Mouse (Mus musculus): Measurements from ENCODE around the gene Prim2. TPM values are rescaled to one million over a fixed set of nuclear protein-coding genes. Genes with fewer than 3 reads are reported as not detected.
A peak's percentile ranks its signal among the peaks of the same experiment; 100 is the strongest.
"Not testable (repeated sequence)": the region's sequence is repeated elsewhere in the genome, so short reads cannot be mapped to it uniquely, and the experiment has no call there.

The Prim2 gene
- polyA plus RNA-seq, 1 experiment from 2014 or later: 25.5 TPM

DNA sequence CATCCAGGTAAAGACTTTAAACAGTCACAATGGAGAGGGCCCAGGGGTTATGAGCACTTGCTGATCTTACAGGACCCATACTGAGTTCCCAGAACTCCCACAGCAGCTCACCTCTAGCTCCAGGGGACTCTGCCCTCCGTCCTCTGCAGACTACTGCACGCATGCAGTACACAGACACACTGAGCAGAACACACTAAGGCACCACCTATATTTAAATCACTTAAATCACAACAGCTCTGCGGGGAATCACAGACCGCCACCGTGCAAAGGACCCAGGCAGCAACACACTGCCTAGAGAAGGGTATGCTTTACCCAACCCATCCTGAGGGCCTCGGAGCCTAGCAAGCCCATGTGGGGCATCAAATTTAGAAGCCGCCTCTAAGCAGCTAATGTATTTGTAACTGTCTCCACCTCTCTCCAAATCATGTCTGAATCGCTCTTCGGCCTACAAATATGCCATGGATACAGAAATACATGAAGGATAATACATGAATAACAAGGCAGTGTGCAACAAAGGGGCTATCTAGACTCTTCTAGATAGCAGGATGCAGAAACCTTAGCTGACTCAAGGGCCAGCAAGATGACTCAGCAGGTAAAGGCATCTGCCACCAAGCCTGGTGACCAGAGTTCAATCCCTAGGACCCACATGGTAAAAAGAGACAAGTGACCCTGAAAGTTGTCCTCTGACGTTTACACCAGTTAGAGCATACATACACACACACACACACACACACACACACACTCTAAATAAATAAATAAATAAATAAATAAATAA, 33.0 kb downstream of the Prim2 start:
- Histone ChIP-seq H3K4me1 (ENCODE audit: control insufficient read depth, insufficient read depth, low read length) (no peaks in the 10 kb centered on the region), H3K9me3 (replicated peaks; ENCODE audit: control insufficient read depth, low read length) (0 out of 2 replicates have a peak, but pooled peaks cover 3% of the 10 kb centered on the region), H3K4me3 (ENCODE audit: low read depth, low read length) (no peak overlapping the region), H3K27me3 (ENCODE audit: control insufficient read depth, insufficient read depth, low read length) (no peaks in the 10 kb centered on the region), H3K27ac (ENCODE audit: low read depth, low read length) (no peak overlapping the region), H3K36me3 (ENCODE audit: control insufficient read depth, insufficient read depth, low read length) (peaks cover 5% of the 10 kb centered on the region; the same call in 1 of the 2 replicates), H3K4me2 (peak overlapping the region; percentile 35; the same call in 1 of the 2 replicates), H3K9ac (ENCODE audit: low read depth, low read length) (no peak overlapping the region)
- ATAC-seq (replicated peaks; ENCODE audit: insufficient number of reproducible peaks, low FRiP score, low TSS enrichment): no peak
- 86% methylated on average over 10 of the region's 10 CpGs for WGBS (ENCODE audit: insufficient replicate concordance)

DNA sequence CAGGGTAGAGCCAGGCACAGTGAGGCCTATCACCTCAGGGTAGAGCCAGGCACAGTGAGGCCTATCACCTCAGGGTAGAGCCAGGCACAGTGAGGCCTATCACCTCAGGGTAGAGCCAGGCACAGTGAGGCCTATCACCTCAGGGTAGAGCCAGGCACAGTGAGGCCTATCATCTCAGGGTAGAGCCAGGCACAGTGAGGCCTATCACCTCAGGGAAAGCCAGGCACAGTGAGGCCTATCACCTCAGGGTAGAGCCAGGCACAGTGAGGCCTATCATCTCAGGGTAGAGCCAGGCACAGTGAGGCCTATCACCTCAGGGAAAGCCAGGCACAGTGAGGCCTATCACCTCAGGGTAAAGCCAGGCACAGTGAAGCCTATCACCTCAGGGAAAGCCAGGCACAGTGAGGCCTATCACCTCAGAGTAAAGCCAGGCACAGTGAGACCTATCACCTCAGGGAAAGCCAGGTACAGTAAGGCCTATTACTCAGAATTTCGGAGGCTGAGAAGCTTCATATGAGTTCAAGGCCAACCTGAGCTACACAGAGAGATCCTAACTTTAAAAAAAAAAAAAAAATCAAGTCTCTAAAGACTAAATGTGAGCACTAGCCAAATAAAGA, 38.5 kb downstream of the Prim2 start:
- H3K36me3 ChIP-seq (ENCODE audit: control insufficient read depth, insufficient read depth, low read length); H3K4me3 ChIP-seq (ENCODE audit: low read depth, low read length); H3K9ac ChIP-seq (ENCODE audit: low read depth, low read length); H3K27me3 ChIP-seq (ENCODE audit: control insufficient read depth, insufficient read depth, low read length); H3K4me2 ChIP-seq; H3K4me1 ChIP-seq (ENCODE audit: control insufficient read depth, insufficient read depth, low read length); H3K9me3 ChIP-seq (replicated peaks; ENCODE audit: control insufficient read depth, low read length); H3K27ac ChIP-seq (ENCODE audit: low read depth, low read length); ATAC-seq (replicated peaks; ENCODE audit: insufficient number of reproducible peaks, low FRiP score, low TSS enrichment): not testable (repeated sequence)
- WGBS (ENCODE audit: insufficient replicate concordance): 85% methylated on average over 1 of the region's 1 CpGs

DNA sequence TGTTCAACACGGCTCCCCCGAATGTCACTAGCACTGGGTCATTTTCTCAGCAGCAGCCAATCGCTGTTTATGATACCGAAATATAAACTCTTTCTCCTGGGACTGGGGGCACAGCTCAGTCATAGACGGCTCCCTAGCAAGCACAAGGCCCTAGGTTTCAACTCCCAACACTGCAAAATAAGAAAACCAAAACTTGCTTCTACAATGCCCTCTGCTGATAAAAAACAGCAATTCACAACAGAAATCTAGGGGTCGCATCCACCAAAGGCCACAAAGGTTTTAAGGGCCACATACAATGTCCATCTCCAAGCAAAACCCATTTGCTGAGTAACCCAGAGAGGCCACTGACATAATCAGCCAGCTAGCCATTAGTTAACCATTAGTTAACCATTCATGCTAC, 41.8 kb downstream of the Prim2 start:
- Histone ChIP-seq H3K4me2 (no peak overlapping the region), H3K4me1 (ENCODE audit: control insufficient read depth, insufficient read depth, low read length) (no peaks in the 10 kb centered on the region), H3K9ac (ENCODE audit: low read depth, low read length) (no peak overlapping the region), H3K9me3 (replicated peaks; ENCODE audit: control insufficient read depth, low read length) (no peaks in the 10 kb centered on the region), H3K36me3 (ENCODE audit: control insufficient read depth, insufficient read depth, low read length) (no peaks in the 10 kb centered on the region; the same call in 1 of the 2 replicates), H3K4me3 (ENCODE audit: low read depth, low read length) (no peak overlapping the region), H3K27me3 (ENCODE audit: control insufficient read depth, insufficient read depth, low read length) (no peaks in the 10 kb centered on the region), H3K27ac (ENCODE audit: low read depth, low read length) (no peak overlapping the region)
- 82% methylated on average over 6 of the region's 6 CpGs for WGBS (ENCODE audit: insufficient replicate concordance)
- no peak for ATAC-seq (replicated peaks; ENCODE audit: insufficient number of reproducible peaks, low FRiP score, low TSS enrichment)

DNA sequence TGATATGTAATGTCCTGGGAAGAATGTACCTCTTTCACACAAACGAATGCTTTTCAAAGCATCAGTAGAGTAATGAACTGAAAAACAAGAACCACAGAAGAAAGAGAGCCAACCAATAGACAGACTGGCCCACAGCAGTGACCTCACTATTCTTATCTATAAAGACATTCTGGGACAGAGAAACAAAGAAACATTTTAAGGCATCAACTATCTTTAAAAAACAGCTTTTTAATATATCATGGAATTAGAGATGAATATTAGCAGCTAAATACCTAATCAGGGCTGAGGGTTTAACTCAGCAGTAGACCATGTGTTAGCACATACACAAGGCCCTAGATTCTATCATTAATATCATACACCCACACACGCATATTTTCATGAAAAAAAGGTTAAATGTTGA, 42.5 kb downstream of the Prim2 start:
- H3K36me3 ChIP-seq (ENCODE audit: control insufficient read depth, insufficient read depth, low read length): peaks cover under 1% of the 10 kb centered on the region
- 87% methylated on average over 2 of the region's 2 CpGs for WGBS (ENCODE audit: insufficient replicate concordance)

DNA sequence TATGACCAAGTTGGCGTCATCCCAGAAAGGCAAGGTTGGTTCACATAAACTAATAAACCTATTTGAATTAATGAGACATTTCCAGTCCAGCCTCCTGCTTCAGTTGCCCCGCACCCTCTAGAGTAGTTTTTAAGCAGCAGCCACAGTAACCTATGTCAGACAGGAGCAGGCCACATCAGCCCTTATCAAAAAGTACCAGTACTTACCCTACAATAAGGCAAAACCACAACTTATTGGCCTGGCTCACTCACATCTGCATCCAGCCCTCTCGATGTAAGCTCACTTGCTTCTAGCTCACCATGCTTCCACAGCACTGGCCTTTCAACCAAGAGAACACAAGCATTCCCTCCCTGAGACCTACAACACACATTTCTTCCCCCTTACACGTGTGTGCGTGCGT, 44.7 kb downstream of the Prim2 start:
- no peak for ATAC-seq (replicated peaks; ENCODE audit: insufficient number of reproducible peaks, low FRiP score, low TSS enrichment)
- WGBS (ENCODE audit: insufficient replicate concordance): 85% methylated on average over 6 of the region's 6 CpGs
- H3K27me3 ChIP-seq (ENCODE audit: control insufficient read depth, insufficient read depth, low read length): no peaks in the 10 kb centered on the region
- no peak overlapping the region for H3K4me3 ChIP-seq (ENCODE audit: low read depth, low read length)
- no peak overlapping the region for H3K27ac ChIP-seq (ENCODE audit: low read depth, low read length)
- no peak overlapping the region for H3K4me2 ChIP-seq
- peaks cover 5% of the 10 kb centered on the region for H3K36me3 ChIP-seq (ENCODE audit: control insufficient read depth, insufficient read depth, low read length)
- H3K9ac ChIP-seq (ENCODE audit: low read depth, low read length): no peak overlapping the region
- no peaks in the 10 kb centered on the region for H3K4me1 ChIP-seq (ENCODE audit: control insufficient read depth, insufficient read depth, low read length)
- no peaks in the 10 kb centered on the region for H3K9me3 ChIP-seq (replicated peaks; ENCODE audit: control insufficient read depth, low read length)

More for the DNA sequence above, 42.5 kb downstream of the Prim2 start:
- no peaks in the 10 kb centered on the region for H3K4me1 ChIP-seq (ENCODE audit: control insufficient read depth, insufficient read depth, low read length)
- no peak overlapping the region for H3K27ac ChIP-seq (ENCODE audit: low read depth, low read length)
- no peak for ATAC-seq (replicated peaks; ENCODE audit: insufficient number of reproducible peaks, low FRiP score, low TSS enrichment)
- H3K9ac ChIP-seq (ENCODE audit: low read depth, low read length): no peak overlapping the region
- H3K4me3 ChIP-seq (ENCODE audit: low read depth, low read length): no peak overlapping the region
- no peak overlapping the region for H3K4me2 ChIP-seq
- H3K27me3 ChIP-seq (ENCODE audit: control insufficient read depth, insufficient read depth, low read length): no peaks in the 10 kb centered on the region
- no peaks in the 10 kb centered on the region for H3K9me3 ChIP-seq (replicated peaks; ENCODE audit: control insufficient read depth, low read length)

DNA sequence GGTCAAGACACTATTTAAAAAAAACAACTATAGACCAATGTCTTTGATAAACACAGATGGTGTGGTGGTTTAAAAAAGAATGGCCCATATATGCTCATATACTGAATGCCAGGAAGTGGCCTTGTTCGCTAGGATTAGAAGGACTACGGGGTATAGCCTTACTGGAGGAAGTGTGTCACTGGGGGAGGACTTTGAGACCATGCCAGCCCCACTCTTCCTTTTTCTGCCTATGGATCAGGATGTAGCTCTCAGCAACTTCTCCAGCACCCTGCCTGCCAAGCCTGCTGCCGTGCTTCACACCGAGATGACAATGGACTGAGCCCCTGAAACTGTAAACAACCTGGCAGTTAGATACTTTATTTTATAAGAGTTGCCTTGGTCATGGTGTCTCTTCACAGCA, 45.2 kb downstream of the Prim2 start:
- Histone ChIP-seq H3K4me3 (ENCODE audit: low read depth, low read length) (no peak overlapping the region), H3K4me1 (ENCODE audit: control insufficient read depth, insufficient read depth, low read length) (no peaks in the 10 kb centered on the region), H3K9me3 (replicated peaks; ENCODE audit: control insufficient read depth, low read length) (no peaks in the 10 kb centered on the region), H3K36me3 (ENCODE audit: control insufficient read depth, insufficient read depth, low read length) (peaks cover 5% of the 10 kb centered on the region), H3K4me2 (no peak overlapping the region), H3K27ac (ENCODE audit: low read depth, low read length) (no peak overlapping the region), H3K27me3 (ENCODE audit: control insufficient read depth, insufficient read depth, low read length) (no peaks in the 10 kb centered on the region), H3K9ac (ENCODE audit: low read depth, low read length) (no peak overlapping the region)
- 78% methylated on average over 4 of the region's 4 CpGs for WGBS (ENCODE audit: insufficient replicate concordance)
- no peak for ATAC-seq (replicated peaks; ENCODE audit: insufficient number of reproducible peaks, low FRiP score, low TSS enrichment)

DNA sequence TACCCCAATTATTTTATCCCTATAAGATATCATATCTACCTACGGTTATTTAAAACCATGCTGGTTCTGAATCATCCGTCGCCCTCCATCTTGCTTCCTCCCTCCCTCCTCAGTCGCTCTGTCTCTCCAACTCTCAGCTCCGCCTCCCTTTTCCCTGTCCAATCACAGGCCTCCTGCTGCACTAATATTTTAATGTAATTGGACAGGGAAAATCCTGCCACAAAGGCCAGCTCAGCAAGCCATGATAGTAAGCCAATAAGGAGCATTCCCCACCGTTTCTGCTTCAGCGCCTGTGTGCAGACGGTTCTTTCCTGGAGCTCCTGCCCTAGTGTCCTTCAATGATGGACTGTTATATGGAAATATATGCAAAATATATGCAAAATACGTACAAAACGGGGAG, 47.8 kb downstream of the Prim2 start:
- Histone ChIP-seq H3K36me3 (ENCODE audit: control insufficient read depth, insufficient read depth, low read length) (peaks cover 5% of the 10 kb centered on the region), H3K27me3 (ENCODE audit: control insufficient read depth, insufficient read depth, low read length) (no peaks in the 10 kb centered on the region), H3K27ac (ENCODE audit: low read depth, low read length) (no peak overlapping the region), H3K9ac (ENCODE audit: low read depth, low read length) (no peak overlapping the region), H3K4me3 (ENCODE audit: low read depth, low read length) (no peak overlapping the region), H3K4me1 (ENCODE audit: control insufficient read depth, insufficient read depth, low read length) (no peaks in the 10 kb centered on the region), H3K4me2 (no peak overlapping the region), H3K9me3 (replicated peaks; ENCODE audit: control insufficient read depth, low read length) (no peaks in the 10 kb centered on the region)
- WGBS (ENCODE audit: insufficient replicate concordance): 85% methylated on average over 10 of the region's 10 CpGs
- ATAC-seq (replicated peaks; ENCODE audit: insufficient number of reproducible peaks, low FRiP score, low TSS enrichment): no peak

DNA sequence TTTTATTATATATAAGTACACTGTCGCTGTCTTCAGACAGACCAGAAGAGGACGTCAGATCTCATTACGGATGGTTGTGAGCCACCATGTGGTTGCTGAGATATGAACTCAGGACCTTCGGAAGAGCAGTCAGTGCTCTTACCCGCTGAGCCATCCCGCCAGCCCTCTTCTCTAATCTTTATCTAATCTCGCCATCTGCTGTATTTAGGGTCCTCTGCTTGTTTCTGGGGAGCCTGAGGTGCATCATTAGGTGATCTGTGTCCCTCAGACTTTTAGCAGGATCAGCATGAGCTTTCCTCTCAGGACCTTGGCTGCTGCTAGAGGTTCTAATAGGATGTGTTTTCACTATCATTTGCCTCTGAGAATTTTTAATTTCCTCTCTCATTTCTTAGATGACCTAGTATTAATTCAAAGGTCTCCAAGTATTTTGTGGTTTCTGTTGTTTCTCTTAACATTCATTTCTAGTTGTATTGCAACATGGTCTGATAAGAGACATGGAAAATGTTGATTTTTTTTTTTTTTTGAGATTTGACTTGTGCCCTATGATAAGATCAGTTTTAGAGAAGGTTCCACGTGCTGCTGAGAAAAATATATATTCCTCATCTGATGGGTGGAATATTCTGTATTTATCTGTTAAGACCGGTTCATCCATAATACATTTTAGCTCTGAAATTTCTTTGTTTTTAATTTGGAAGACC, 49.4 kb downstream of the Prim2 start:
- Histone ChIP-seq H3K27ac (ENCODE audit: low read depth, low read length) (no peak overlapping the region), H3K36me3 (ENCODE audit: control insufficient read depth, insufficient read depth, low read length) (peaks cover 5% of the 10 kb centered on the region), H3K4me2 (no peak overlapping the region), H3K27me3 (ENCODE audit: control insufficient read depth, insufficient read depth, low read length) (no peaks in the 10 kb centered on the region), H3K9ac (ENCODE audit: low read depth, low read length) (no peak overlapping the region), H3K9me3 (replicated peaks; ENCODE audit: control insufficient read depth, low read length) (no peaks in the 10 kb centered on the region), H3K4me1 (ENCODE audit: control insufficient read depth, insufficient read depth, low read length) (no peaks in the 10 kb centered on the region), H3K4me3 (ENCODE audit: low read depth, low read length) (no peak overlapping the region)
- WGBS (ENCODE audit: insufficient replicate concordance): 84% methylated on average over 9 of the region's 9 CpGs
- ATAC-seq (replicated peaks; ENCODE audit: insufficient number of reproducible peaks, low FRiP score, low TSS enrichment): no peak
